Mouse (Mus musculus): ENCODE results near the gene Cdkl1. TPM values are rescaled to one million over a fixed set of nuclear protein-coding genes. Genes with fewer than 3 reads are reported as not detected.

Cdkl1 gene
- total and polyA plus RNA-seq, 3 experiments = 0.08 to 0.32 TPM; not detected in 1

GRCm38 (mm10) chr12:69805148-69805547 lies 14.1 kb upstream of the Cdkl1 start:
- H3K36me3 ChIP-seq (ENCODE audit: control insufficient read depth in 1 of 2, insufficient read depth in 2 of 2, low read length in 2 of 2) = no peaks in the 10 kb centered on the region; a peak in 3 of 4 replicates

GRCm38 (mm10) chr12:69804393-69805070 lies 13.5 kb upstream of the Cdkl1 start:
- H3K27me3 ChIP-seq (ENCODE audit: control insufficient read depth in 1 of 2, insufficient read depth in 2 of 2, low read length in 2 of 2) = no peaks in the 10 kb centered on the region
- no peak for DNase-seq (ENCODE audit: low read depth, low spot score)
- no peak for TF ChIP-seq NELFE (IDR thresholded peaks at IDR 0.05; ENCODE audit: low read depth, low read length)
- TF ChIP-seq RAD21 (IDR thresholded peaks at IDR 0.05; ENCODE audit: low read depth, low read length) = no peak
- no peak for TF ChIP-seq E2F4 (IDR thresholded peaks at IDR 0.05; ENCODE audit: borderline replicate concordance, low read depth, low read length)
- TF ChIP-seq MAZ (IDR thresholded peaks at IDR 0.05; ENCODE audit: low read depth, low read length) = no peak
- H3K27ac ChIP-seq (ENCODE audit: control insufficient read depth, low read depth, low read length) = no peak overlapping the region
- no peak overlapping the region for H3K4me3 ChIP-seq (ENCODE audit: control insufficient read depth in 1 of 2, insufficient read depth in 1 of 2, low read depth in 2 of 2, low read length in 2 of 2)
- H3K9me3 ChIP-seq (replicated peaks; ENCODE audit: insufficient read depth, low read length) = no peaks in the 10 kb centered on the region
- peaks cover 3 to 6% of the 10 kb centered on the region in 2 experiments; a peak in 3 of 4 replicates for H3K4me1 ChIP-seq (ENCODE audit: control insufficient read depth in 1 of 2, insufficient read depth in 2 of 2, low read length in 2 of 2)
- no peaks in the 10 kb centered on the region for H3K79me2 ChIP-seq (ENCODE audit: control insufficient read depth, insufficient read depth, low read length, poor library complexity)
- H3K36me3 ChIP-seq (ENCODE audit: control insufficient read depth in 1 of 2, insufficient read depth in 2 of 2, low read length in 2 of 2) = no peaks in the 10 kb centered on the region; a peak in 3 of 4 replicates
- no peak overlapping the region for H3K9ac ChIP-seq (ENCODE audit: control insufficient read depth, low read depth, low read length, poor library complexity, severe bottlenecking)

More at GRCm38 (mm10) chr12:69805148-69805547, 14.1 kb upstream of the Cdkl1 start:
- Histone ChIP-seq H3K4me1 (ENCODE audit: control insufficient read depth in 1 of 2, insufficient read depth in 2 of 2, low read length in 2 of 2) (peaks cover 3 to 6% of the 10 kb centered on the region in 2 experiments; a peak in 3 of 4 replicates), H3K27me3 (ENCODE audit: control insufficient read depth in 1 of 2, insufficient read depth in 2 of 2, low read length in 2 of 2) (no peaks in the 10 kb centered on the region), H3K79me2 (ENCODE audit: control insufficient read depth, insufficient read depth, low read length, poor library complexity) (no peaks in the 10 kb centered on the region), H3K9me3 (replicated peaks; ENCODE audit: insufficient read depth, low read length) (no peaks in the 10 kb centered on the region), H3K27ac (ENCODE audit: control insufficient read depth, low read depth, low read length) (no peak overlapping the region), H3K9ac (ENCODE audit: control insufficient read depth, low read depth, low read length, poor library complexity, severe bottlenecking) (no peak overlapping the region), H3K4me3 (ENCODE audit: control insufficient read depth in 1 of 2, insufficient read depth in 1 of 2, low read depth in 2 of 2, low read length in 2 of 2) (no peak overlapping the region)
- DNase-seq (ENCODE audit: low read depth, low spot score) = no peak
- TF ChIP-seq MAFK (IDR thresholded peaks at IDR 0.05; ENCODE audit: borderline replicate concordance, low read depth, low read length) (no peak), TCF12 (IDR thresholded peaks at IDR 0.05; ENCODE audit: low read depth, low read length) (no peak), TAL1 (IDR thresholded peaks at IDR 0.05; ENCODE audit: low read length) (no peak), NELFE (IDR thresholded peaks at IDR 0.05; ENCODE audit: low read depth, low read length) (no peak), CHD1 (IDR thresholded peaks at IDR 0.05; ENCODE audit: low read depth, low read length) (no peak), POLR2AphosphoS2 (IDR thresholded peaks at IDR 0.05; ENCODE audit: low read length) (no peak), TBP (IDR thresholded peaks at IDR 0.05; ENCODE audit: low read depth, low read length) (no peak), USF1 (IDR thresholded peaks at IDR 0.05; ENCODE audit: low read depth, low read length) (no peak), E2F4 (IDR thresholded peaks at IDR 0.05; ENCODE audit: borderline replicate concordance, low read depth, low read length) (no peak), RAD21 (IDR thresholded peaks at IDR 0.05; ENCODE audit: low read depth, low read length) (no peak), ZMIZ1 (IDR thresholded peaks at IDR 0.05; ENCODE audit: low read depth, low read length) (no peak), CTCF (IDR thresholded peaks at IDR 0.05 in 2 of 3, conservative IDR thresholded peaks at IDR 0.05 in 1 of 3; ENCODE audit: control insufficient read depth in 1 of 3, insufficient read depth in 1 of 3, low read depth in 2 of 3, low read length in 3 of 3, poor library complexity in 1 of 3, severe bottlenecking in 1 of 3) (no peak), ZKSCAN1 (IDR thresholded peaks at IDR 0.05; ENCODE audit: low read depth, low read length) (no peak), SIN3A (IDR thresholded peaks at IDR 0.05; ENCODE audit: low read length) (no peak), EP300 (IDR thresholded peaks at IDR 0.05; ENCODE audit: low read depth in 1 of 2, low read length in 2 of 2) (no peak), NRF1 (IDR thresholded peaks at IDR 0.05; ENCODE audit: insufficient read depth, low read depth, low read length, poor library complexity, severe bottlenecking) (no peak), ETS1 (IDR thresholded peaks at IDR 0.05; ENCODE audit: low read depth, low read length) (no peak), MAZ (IDR thresholded peaks at IDR 0.05; ENCODE audit: low read depth, low read length) (no peak), HCFC1 (IDR thresholded peaks at IDR 0.05; ENCODE audit: low read depth, low read length) (no peak)
